Mouse (Mus musculus) liver, adult 2 months (tissue): ENCODE measurements around the gene Gm45337. TPM values are rescaled to one million over a fixed set of nuclear protein-coding genes. Genes with fewer than 3 reads are reported as not detected.

Experiments
- DNase-seq: peaks from one replicate; pipeline ENCODE4 v3.0.0-alpha.2; 2011; ENCODE audit warnings: low read depth, low spot score; ENCODE audit errors: extremely low read depth
- H3K27ac ChIP-seq: fragments of 200-500 bp; replicated peaks from 2 replicates; pipeline ENCODE4 v1.5.1; 2012; ENCODE audit warnings: low read depth, mild to moderate bottlenecking, control low read depth, inconsistent platforms, low read length; ENCODE audit not compliant: insufficient read depth
- H3K27me3 ChIP-seq: fragments of 200-500 bp; 2 replicates; pipeline ENCODE4 v1.6.1; 2012; ENCODE audit warnings: mild to moderate bottlenecking, moderate library complexity, low read length, inconsistent platforms; ENCODE audit not compliant: control insufficient read depth, insufficient read depth
- H3K36me3 ChIP-seq: fragments of 200-500 bp; 2 replicates; pipeline ENCODE4 v1.6.1; 2012; ENCODE audit warnings: low read length, inconsistent platforms; ENCODE audit not compliant: control insufficient read depth, insufficient read depth
- H3K4me1 ChIP-seq: fragments of 200-500 bp; 2 replicates; pipeline ENCODE4 v1.6.1; 2011; ENCODE audit warnings: low read length; ENCODE audit not compliant: control insufficient read depth, insufficient read depth
- H3K4me3 ChIP-seq: fragments of 200-500 bp; 2 replicates; pipeline ENCODE4 v1.5.1; 2011; ENCODE audit warnings: low read depth, mild to moderate bottlenecking, control low read depth, low read length, moderate library complexity; ENCODE audit not compliant: insufficient read depth
- H3K79me2 ChIP-seq: fragments of 200-500 bp; 2 replicates; pipeline ENCODE4 v1.6.1; 2012; ENCODE audit warnings: inconsistent platforms, mild to moderate bottlenecking, low read length, moderate library complexity; ENCODE audit not compliant: control insufficient read depth, insufficient read depth
- H3K9ac ChIP-seq: fragments of 200-500 bp; 2 replicates; pipeline ENCODE4 v1.6.1; 2012; ENCODE audit warnings: low read depth, mild to moderate bottlenecking, control low read depth, inconsistent platforms, low read length
- CTCF ChIP-seq: fragments of 200-500 bp; IDR thresholded peaks from 2 replicates; pipeline ENCODE4 v1.5.1; 2011; ENCODE audit warnings: low read depth, low read length, control low read depth
- POLR2A ChIP-seq: fragments of 200-500 bp; IDR thresholded peaks from 2 replicates; pipeline ENCODE4 v1.6.1; 2011; ENCODE audit warnings: low read length, control low read depth; ENCODE audit not compliant: insufficient read depth; ENCODE audit errors: extremely low read depth
- WGBS: fragments of 180-500 bp; shearing (Covaris S2); methylation state at CpG from one replicate; pipeline ENCODE4 v1.1.7; 2018; 5-methylcytosine and 5-hydroxymethylcytosine counted together
- polyA plus RNA-seq: library from polyadenylated mRNA; depleted of rRNA; stranded (reverse); fragments of >200 nt; gene quantifications from 2 replicates; pipeline ENCODE4 v1.2.3, GENCODE M21; 2012; rRNA removed
- total RNA-seq: library from RNA; depleted of rRNA; stranded (reverse); fragments of >200 nt; gene quantifications from 2 replicates; pipeline ENCODE4 v1.2.3, GENCODE M21; 2014; rRNA removed

The Gm45337 gene
- total and polyA plus RNA-seq, 2 experiments, result not detected

GRCm38 (mm10) chr7:142096701-142097100, 47.7 kb downstream of the Gm45337 start:
- WGBS, result 60% methylated on average over 4 of the region's 4 CpGs
- Histone ChIP-seq H3K9ac (no peak overlapping the region), H3K4me1 (no peaks in the 10 kb centered on the region), H3K27me3 (no peaks in the 10 kb centered on the region), H3K79me2 (no peaks in the 10 kb centered on the region), H3K36me3 (no peaks in the 10 kb centered on the region), H3K4me3 (no peak overlapping the region), H3K27ac (no peak overlapping the region)
- TF ChIP-seq CTCF, result no peak
- TF ChIP-seq POLR2A, result no peak
- no peak for DNase-seq

GRCm38 (mm10) chr7:142095183-142095931, 49.0 kb downstream of the Gm45337 start, which contains the start of gene Dusp8:
Gene Dusp8, minus strand, starts transcription at chr7:142095843.
- H3K9ac ChIP-seq, result peak within 1 kb of the TSS; percentile 83
- H3K27ac ChIP-seq, result no peak within 1 kb of the TSS
- WGBS, result 2% methylated on average over 62 of the region's 63 CpGs
- H3K4me3 ChIP-seq, result peak within 1 kb of the TSS; percentile 63
- no peaks in the 10 kb centered on the region for H3K79me2 ChIP-seq
- TF ChIP-seq POLR2A, result no peak
- 0 out of 2 replicates have a peak, but pooled peaks have one; percentile 11 for TF ChIP-seq CTCF
- no peaks in the 10 kb centered on the region for H3K27me3 ChIP-seq
- H3K36me3 ChIP-seq, result no peaks in the 10 kb centered on the region
- DNase-seq, result peak; percentile 53
- no peaks in the 10 kb centered on the region for H3K4me1 ChIP-seq

DNA sequence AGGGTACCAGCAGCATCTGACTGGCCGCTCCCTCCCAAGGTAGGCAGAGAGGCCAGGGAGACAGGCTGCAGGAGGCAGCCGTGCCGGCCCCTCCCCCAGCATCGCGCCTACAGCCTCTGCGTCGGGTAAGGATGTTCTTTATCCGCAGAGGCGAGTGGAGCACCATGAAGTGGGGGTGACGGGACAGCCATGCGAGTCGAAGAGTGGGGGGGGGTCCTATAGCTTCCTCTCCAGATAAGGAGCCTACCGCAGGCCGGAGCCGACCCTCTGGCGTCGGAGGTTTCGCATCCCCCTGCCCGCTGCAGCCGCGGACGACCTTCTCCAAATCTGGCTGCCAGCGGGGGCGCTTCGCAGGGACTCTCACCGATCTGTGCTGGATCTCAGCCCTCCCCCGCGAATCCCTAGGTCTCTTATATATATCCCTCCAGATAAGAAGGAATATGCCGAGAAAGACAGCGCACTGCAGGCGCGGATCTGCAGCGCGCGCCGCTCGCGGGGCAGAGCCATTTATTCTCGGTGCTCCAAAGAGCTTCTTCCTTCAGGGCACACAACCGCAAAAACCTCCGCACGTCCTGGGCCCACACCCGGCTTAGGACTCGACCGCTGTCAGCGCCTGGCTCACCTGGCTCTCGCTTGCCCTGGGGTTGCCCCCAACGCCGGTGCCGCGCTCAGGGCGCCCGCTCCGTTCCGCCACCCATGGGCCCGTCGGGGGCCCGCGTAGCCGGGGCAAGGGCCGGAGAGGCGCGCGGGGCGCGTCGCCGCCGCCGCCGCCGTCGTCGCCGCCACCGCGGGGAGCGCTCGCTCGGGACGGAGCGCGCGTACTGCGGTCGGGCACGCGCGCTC, 49.9 kb downstream of the Gm45337 start:
- peak overlapping the region; percentile 83 for H3K9ac ChIP-seq
- no peaks in the 10 kb centered on the region for H3K79me2 ChIP-seq
- H3K36me3 ChIP-seq, result no peaks in the 10 kb centered on the region
- DNase-seq, result no peak
- 3% methylated on average over 89 of the region's 89 CpGs for WGBS
- peak overlapping the region; percentile 63 for H3K4me3 ChIP-seq
- no peak overlapping the region for H3K27ac ChIP-seq
- no peak for TF ChIP-seq POLR2A
- TF ChIP-seq CTCF, result no peak
- no peaks in the 10 kb centered on the region for H3K4me1 ChIP-seq
- no peaks in the 10 kb centered on the region for H3K27me3 ChIP-seq

DNA sequence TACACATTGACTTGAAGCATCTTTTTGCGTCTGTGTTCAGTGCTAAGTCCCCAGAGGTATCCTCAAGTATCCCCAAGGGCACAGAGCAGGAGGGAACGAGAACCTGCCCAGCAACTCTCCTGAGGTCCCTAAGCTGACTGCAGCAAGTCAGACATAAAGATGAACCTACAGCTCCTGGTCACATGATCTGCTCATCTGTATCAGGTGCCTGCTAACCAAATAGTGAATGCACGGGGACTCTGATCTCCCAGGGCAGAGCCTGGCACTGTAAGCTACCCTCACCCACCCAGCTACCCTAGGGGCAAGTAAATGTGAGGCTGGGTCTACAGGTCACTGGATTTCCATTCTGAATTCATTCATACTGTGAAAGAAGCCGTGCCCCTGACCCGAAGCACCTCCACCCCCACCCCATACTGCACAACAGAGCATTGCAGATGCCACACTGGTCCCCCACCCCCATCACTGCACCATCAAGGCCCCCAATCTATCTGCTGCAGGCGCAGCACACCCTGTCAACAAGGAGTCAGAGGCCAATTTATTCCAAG, 50.6 kb downstream of the Gm45337 start:
- no peak for DNase-seq
- TF ChIP-seq CTCF (no peak), POLR2A (no peak)
- no peaks in the 10 kb centered on the region for H3K27me3 ChIP-seq
- WGBS, result 48% methylated on average over 6 of the region's 6 CpGs
- H3K27ac ChIP-seq, result no peak overlapping the region
- H3K4me3 ChIP-seq, result no peak overlapping the region
- H3K4me1 ChIP-seq, result no peaks in the 10 kb centered on the region
- H3K36me3 ChIP-seq, result no peaks in the 10 kb centered on the region
- no peaks in the 10 kb centered on the region for H3K79me2 ChIP-seq
- H3K9ac ChIP-seq, result no peak overlapping the region

Other genes starting within 250 kb of the Gm45337 start
- gene Tollip, start 226.1 kb downstream of the Gm45337 start, total RNA-seq, result 25.9 and 32.3 TPM in 2 replicates
- gene Tollip, start 226.1 kb downstream of the Gm45337 start, polyA plus RNA-seq, result 48.2 and 51.6 TPM in 2 replicates
- gene Brsk2, start 194.9 kb downstream of the Gm45337 start, total RNA-seq, result 0.07 and 0.09 TPM in 2 replicates
- not detected in 2 replicates for gene Brsk2, start 194.9 kb downstream of the Gm45337 start, polyA plus RNA-seq
- gene Mob2, start 83.5 kb downstream of the Gm45337 start, total RNA-seq, result 26.2 and 27.6 TPM in 2 replicates
- 24.0 and 26.4 TPM in 2 replicates for gene Mob2, start 83.5 kb downstream of the Gm45337 start, polyA plus RNA-seq
- gene Dusp8, start 48.8 kb downstream of the Gm45337 start, total RNA-seq, result under 0.01 and 0.07 TPM in 2 replicates
- 0.16 and 0.48 TPM in 2 replicates for gene Dusp8, start 48.8 kb downstream of the Gm45337 start, polyA plus RNA-seq
- not detected in 2 replicates for gene Gm45618, start 23.9 kb downstream of the Gm45337 start, total RNA-seq
- not detected in 2 replicates for gene Gm45618, start 23.9 kb downstream of the Gm45337 start, polyA plus RNA-seq
- gene Gm39115, start 8.6 kb downstream of the Gm45337 start, total RNA-seq, result not detected in 2 replicates
- not detected in 2 replicates for gene Gm39115, start 8.6 kb downstream of the Gm45337 start, polyA plus RNA-seq
- not detected in 2 replicates for gene Gm29735, start 12.5 kb upstream of the Gm45337 start, total RNA-seq
- not detected in 2 replicates for gene Gm29735, start 12.5 kb upstream of the Gm45337 start, polyA plus RNA-seq
- not detected in 2 replicates for gene Gm4553, start 21.1 kb upstream of the Gm45337 start, total RNA-seq
- gene Gm4553, start 21.1 kb upstream of the Gm45337 start, polyA plus RNA-seq, result not detected in 2 replicates
- not detected in 2 replicates for gene Krtap5-2, start 31.4 kb upstream of the Gm45337 start, total RNA-seq
- not detected in 2 replicates for gene Krtap5-2, start 31.4 kb upstream of the Gm45337 start, polyA plus RNA-seq
- gene Gm10153, start 45.8 kb upstream of the Gm45337 start, total RNA-seq, result not detected in 2 replicates
- gene Gm10153, start 45.8 kb upstream of the Gm45337 start, polyA plus RNA-seq, result not detected in 2 replicates
- not detected in 2 replicates for gene Krtap5-3, start 56.8 kb upstream of the Gm45337 start, total RNA-seq
- not detected in 2 replicates for gene Krtap5-3, start 56.8 kb upstream of the Gm45337 start, polyA plus RNA-seq
- not detected in 2 replicates for gene Gm7579, start 67.3 kb upstream of the Gm45337 start, total RNA-seq
- gene Gm7579, start 67.3 kb upstream of the Gm45337 start, polyA plus RNA-seq, result not detected in 2 replicates
- not detected in 2 replicates for gene Krtap5-5, start 85.4 kb upstream of the Gm45337 start, total RNA-seq
- not detected in 2 replicates for gene Krtap5-5, start 85.4 kb upstream of the Gm45337 start, polyA plus RNA-seq
- not detected in 2 replicates for gene Gm40460, start 96.5 kb upstream of the Gm45337 start, total RNA-seq
- gene Gm40460, start 96.5 kb upstream of the Gm45337 start, polyA plus RNA-seq, result not detected in 2 replicates
- not detected in 2 replicates for gene Gm2431, start 113.7 kb upstream of the Gm45337 start, total RNA-seq
- not detected in 2 replicates for gene Gm2431, start 113.7 kb upstream of the Gm45337 start, polyA plus RNA-seq
- not detected in 2 replicates for gene Gm4559, start 129.8 kb upstream of the Gm45337 start, total RNA-seq
- gene Gm4559, start 129.8 kb upstream of the Gm45337 start, polyA plus RNA-seq, result not detected in 2 replicates
- not detected in 2 replicates for gene Krtap5-1, start 152.5 kb upstream of the Gm45337 start, total RNA-seq
- not detected in 2 replicates for gene Krtap5-1, start 152.5 kb upstream of the Gm45337 start, polyA plus RNA-seq
- gene Krtap5-4, start 158.9 kb upstream of the Gm45337 start, total RNA-seq, result not detected in 2 replicates
- not detected in 2 replicates for gene Krtap5-4, start 158.9 kb upstream of the Gm45337 start, polyA plus RNA-seq
- gene Ifitm10, start 229.1 kb upstream of the Gm45337 start, total RNA-seq, result 0.54 and 0.65 TPM in 2 replicates
- 0.71 and 1.00 TPM in 2 replicates for gene Ifitm10, start 229.1 kb upstream of the Gm45337 start, polyA plus RNA-seq
- gene Gm49369, start 238.1 kb upstream of the Gm45337 start, total RNA-seq, result 126 and 130 TPM in 2 replicates
- 0.38 TPM in 1 of 2 replicates, not detected in the other for gene Gm49369, start 238.1 kb upstream of the Gm45337 start, polyA plus RNA-seq
- 215 and 244 TPM in 2 replicates for gene Ctsd, start 243.4 kb upstream of the Gm45337 start, total RNA-seq
- gene Ctsd, start 243.4 kb upstream of the Gm45337 start, polyA plus RNA-seq, result 355 and 444 TPM in 2 replicates